Mouse (Mus musculus): ENCODE measurements at regions not wholly inside any gene's neighbourhood (a gene's known extent, or its start where the extent isn't known, plus 50 kb on each side); places are given as distances from the start of the nearest gene placed in this dataset.
A peak's percentile ranks its signal among the peaks of the same experiment; 100 is the strongest.
"Not testable (repeated sequence)": the region's sequence is repeated elsewhere in the genome, so short reads cannot be mapped to it uniquely, and the experiment has no call there.

GRCm38 (mm10) chr17:16571403-16571802 lies 492.5 kb upstream of the Zfp960 start:
- DNase-seq: no peak

GRCm38 (mm10) chr17:16588791-16589190 lies 475.1 kb upstream of the Zfp960 start:
- DNase-seq: no peak

DNA sequence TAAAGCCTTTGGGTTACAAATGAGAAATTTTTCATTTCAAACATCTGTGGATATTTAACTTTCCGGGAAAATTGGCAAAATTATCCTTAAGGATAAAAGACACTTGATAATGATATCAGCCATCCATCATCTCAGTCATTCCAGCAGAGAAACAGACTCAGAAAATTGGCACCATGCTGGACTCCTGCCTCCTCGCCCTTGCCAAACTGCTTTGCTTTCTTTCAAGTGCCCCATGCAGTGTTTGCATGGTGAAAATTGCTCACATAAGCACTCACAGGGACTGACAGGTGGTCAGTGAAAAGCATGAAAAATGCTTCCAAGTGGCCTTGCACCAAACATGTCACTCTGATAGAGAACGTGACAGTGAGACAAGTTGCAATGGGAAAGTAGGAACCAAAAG lies 464.2 kb upstream of the Zfp960 start:
- DNase-seq: no peak

DNA sequence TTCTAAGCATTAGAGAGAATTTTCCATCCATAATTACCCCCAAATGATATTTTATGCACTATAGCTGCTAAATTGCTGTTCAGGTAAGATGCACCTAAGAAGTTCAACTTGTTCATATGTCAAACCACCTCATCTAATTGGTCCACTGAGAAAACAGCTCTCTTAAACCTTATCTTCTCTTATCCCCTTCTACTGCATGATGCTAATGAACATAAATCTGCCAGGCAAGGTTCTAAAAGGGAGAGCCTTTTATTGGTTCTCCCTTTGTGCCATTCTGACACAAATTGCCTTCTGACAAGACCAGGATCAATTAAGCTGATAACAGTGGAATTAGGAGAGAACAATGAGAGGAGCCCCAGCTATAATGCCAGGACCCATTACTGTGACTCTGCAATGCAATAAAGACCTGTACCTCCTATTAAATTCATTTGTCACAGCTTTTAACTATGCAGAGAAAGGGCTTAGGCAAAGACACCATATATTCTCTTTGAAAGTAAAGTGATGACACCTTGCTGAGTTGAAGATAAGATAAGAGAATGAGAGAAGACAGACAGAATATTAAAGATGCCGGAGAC lies 451.4 kb upstream of the Zfp960 start:
- no peak for DNase-seq

DNA sequence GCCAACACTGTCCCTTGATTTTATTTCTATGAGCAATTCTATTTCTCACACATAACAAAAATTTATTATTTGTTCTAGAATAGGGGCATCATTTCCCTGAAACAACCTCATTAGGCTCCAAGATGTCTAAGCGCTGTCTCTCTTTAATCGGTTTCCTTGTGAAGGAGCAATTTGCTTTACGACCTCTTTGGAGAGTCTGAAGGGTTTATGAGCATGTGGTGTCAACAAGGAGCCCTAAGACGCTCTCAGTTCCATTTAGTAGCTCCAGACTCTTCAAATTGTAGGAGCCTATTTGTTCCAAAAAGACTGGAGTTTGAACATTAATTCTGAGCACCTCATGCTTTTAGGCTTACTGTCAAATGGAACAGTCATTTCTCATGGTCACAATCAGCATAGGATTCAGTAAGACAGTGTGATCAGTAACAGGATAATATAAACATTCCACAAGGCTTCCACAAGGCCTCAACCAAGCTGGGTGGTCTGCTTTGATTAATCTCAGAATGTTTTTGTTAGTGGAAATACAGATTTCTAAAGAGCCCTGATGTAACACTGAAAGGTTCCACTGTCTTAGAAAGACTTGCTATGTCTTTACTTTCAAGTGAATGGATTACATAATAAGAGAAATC lies 441.9 kb upstream of the Zfp960 start:
- DNase-seq: no peak

- DNase-seq: no peak
Observed at GRCm38 (mm10) chr17:16629854-16630253, 434.1 kb upstream of the Zfp960 start.

DNA sequence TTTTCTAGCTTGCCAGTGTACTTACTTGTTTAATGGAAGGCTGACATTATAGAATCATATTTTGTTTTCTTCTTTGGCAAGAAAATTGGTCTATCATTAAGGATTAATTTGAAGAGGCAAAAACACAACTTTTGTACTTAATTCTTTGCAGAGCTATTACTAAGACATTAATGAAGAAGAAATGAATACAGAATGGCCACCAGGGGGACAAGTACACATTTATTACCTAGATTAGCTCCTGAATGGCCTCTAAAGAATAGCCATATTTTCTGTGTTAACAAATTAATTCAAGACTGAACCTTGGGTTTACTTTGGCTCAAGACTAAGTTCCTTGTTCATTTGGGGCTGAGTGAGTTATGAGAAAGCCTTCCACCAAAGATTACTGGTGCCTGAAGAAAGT lies 430.5 kb upstream of the Zfp960 start:
- DNase-seq: no peak

- no peak for DNase-seq
Observed at GRCm38 (mm10) chr17:16637463-16637862, 426.4 kb upstream of the Zfp960 start.

GRCm38 (mm10) chr17:16647942-16648341 lies 416.0 kb upstream of the Zfp960 start:
- DNase-seq: no peak

- no peak for DNase-seq
Observed at GRCm38 (mm10) chr17:16665253-16665652, 398.7 kb upstream of the Zfp960 start.

GRCm38 (mm10) chr17:16667606-16668005 lies 396.3 kb upstream of the Zfp960 start:
- no peak for DNase-seq

DNA sequence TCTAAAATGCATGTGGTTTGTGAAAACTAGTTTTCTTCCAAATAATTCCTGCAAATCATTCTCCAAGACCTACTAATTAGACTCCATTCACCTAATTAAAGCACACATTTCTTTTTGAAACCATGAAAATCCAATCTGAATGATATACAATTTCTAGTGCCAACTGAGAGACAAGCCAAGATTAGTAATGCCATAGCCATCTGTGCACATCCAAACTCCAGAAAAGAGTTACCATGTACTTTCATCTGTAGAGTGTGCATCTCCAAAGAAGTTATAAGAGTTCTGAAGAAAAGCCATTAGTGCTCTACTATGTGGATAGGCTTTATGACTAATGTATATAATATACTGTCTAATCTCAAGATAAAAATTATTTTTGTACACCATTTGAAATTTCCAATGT lies 359.7 kb upstream of the Zfp960 start:
- DNase-seq: no peak

GRCm38 (mm10) chr17:16705890-16706289 lies 358.0 kb upstream of the Zfp960 start:
- no peak for DNase-seq

- no peak for DNase-seq
Observed at GRCm38 (mm10) chr17:16726904-16727303, 337.0 kb upstream of the Zfp960 start.

- no peak for DNase-seq
Observed at GRCm38 (mm10) chr17:16753090-16753489, 310.8 kb upstream of the Zfp960 start.

- not testable (repeated sequence) for DNase-seq
Observed at GRCm38 (mm10) chr17:16770587-16770986, 293.3 kb upstream of the Zfp960 start.

- DNase-seq: no peak
Observed at GRCm38 (mm10) chr17:16798316-16798715, 265.6 kb upstream of the Zfp960 start.

DNA sequence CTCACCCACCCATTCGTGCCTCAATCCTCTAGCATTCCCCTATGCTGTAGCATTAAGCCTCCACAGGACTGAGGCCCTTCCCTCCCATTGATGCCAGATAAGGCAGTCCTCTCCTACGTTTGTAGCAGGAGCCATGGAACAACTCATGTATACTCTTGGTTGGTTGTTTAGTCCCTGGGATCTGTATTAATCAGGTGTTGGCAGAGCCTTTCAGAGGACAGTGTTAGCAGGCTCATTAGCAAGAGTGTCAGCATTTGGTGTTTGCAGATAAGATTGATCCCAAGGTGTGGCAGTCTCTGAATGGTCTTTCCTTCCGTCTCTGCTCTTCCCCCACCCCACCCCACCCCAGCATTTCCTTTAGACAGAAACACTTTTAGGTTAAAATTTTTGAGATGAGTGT lies 258.9 kb upstream of the Zfp960 start:
- no peak for DNase-seq

- no peak for DNase-seq
Observed at GRCm38 (mm10) chr17:16818421-16818820, 245.5 kb upstream of the Zfp960 start.

DNA sequence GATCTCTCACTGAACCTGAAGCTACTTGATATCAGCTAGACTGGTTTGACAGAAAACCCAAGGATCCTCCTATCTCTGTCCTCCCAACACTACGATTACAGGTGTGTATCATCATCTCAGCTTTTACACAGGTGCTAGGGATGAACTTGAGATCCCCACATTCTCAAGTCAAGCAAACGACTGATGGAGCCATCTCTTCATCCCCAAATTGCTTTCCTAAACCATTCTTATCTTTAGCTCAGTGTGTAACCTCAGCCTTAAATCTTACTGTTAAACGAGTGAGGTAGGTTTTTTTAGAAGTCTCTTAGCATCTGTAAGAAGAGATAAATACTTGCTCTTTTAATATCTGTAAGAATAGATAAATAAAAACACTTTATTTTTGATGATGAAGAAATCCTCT lies 242.2 kb upstream of the Zfp960 start:
- no peak for DNase-seq

DNA sequence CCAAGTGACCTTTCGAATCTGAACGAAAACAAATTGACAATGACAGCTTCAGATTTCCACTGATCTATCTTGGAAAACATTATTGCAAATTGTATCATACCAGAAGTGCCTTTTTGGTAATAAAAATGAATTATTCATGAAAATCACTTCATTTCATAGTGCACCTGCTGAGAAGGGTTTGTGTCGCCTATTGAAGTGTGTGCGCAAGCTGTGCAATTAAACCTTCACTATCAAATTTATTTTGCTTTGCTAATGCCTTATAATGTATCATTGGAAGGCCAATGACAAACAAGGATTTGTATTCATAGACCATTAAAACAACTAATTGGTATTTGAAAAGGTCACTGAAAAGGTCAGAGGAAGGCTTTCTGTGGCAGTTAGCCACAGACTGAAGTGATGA lies 224.8 kb upstream of the Zfp960 start:
- no peak for DNase-seq

DNA sequence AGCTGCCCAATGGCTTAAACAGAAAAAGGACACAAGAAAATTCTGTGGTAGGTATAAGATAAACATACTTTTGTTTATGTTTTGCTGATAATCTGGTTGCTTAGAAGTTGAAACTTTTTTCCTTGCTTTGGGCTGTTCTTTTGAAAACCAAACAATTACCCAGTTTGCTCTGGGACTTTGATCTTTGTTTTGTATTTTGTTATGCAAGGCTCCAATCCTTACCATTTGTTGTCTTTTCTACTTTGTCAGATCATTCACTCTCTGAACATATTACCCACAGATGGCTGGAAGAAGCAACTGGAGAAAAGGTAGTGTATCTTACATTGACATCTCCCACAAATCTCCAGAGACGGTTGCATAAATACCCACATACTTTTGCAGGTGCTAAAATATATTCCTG lies 203.1 kb upstream of the Zfp960 start:
- no peak for DNase-seq

GRCm38 (mm10) chr17:16900791-16901190 lies 163.1 kb upstream of the Zfp960 start:
- DNase-seq: peak; percentile 5

- no peak for DNase-seq
Observed at GRCm38 (mm10) chr17:16918191-16918590, 145.7 kb upstream of the Zfp960 start.

DNA sequence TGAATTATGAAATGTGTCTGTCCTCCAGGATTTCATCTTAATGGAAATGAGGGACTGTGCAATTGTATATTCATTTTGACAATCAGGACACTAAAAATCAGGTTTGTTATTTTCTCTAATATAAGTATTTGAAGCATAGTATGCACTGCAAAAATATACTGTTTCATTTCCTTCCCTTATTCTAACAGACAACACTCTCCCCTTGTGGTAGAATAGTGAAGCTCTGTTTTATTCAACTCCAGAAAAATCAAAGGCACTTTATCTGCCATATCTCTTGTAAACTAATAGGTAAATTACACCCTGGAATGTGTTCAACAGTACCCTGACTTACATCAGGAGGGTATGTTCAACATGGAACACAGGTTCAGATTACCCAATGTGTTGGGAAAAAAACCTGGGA lies 137.7 kb upstream of the Zfp960 start:
- no peak for DNase-seq

All from right cerebral cortex, postnatal 25 days (tissue).